21 mouse cellular contexts compared by ENCODE assay signal in the genomic region with DNA sequence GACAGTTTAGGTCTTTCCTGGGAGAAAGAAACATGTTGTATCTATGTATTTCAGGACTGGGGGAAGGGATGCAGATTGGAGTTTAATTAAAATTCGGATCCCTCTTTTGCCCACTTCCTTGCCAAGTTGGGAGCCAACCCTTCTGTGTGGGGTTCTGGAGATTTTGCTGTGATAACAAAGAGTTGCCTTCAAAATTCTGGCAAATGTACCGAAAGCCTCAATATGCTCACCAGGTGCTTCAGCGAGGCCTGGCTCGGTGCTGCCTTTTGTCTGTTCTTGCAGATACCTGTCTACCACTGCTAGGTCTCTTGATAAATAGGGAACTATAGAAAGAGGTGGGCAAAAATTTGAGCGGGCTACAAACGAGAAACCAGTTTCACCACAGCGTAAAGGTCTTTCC.
DNase-seq lines count a peak whose midpoint lies in the region; ATAC-seq lines count a peak whose summit lies in the region.
"Had no signal": no experiment of that assay in that cellular context is flagged by ENCODE, and none has a peak within 500 bp of the region (broad histone marks: within the 10 kb centered on the region; RNA-seq: fewer than 3 reads in every experiment).

No protein-coding gene starts in this region.

- 71% methylated on average over 7 of the region's 7 CpGs for WGBS in forebrain, embryonic 15.5 days
- WGBS in forebrain, embryonic 12.5 days: 92% methylated on average over 7 of the region's 7 CpGs
- WGBS in neural tube, embryonic 15.5 days: 92% methylated on average over 7 of the region's 7 CpGs
- WGBS in midbrain, embryonic 11.5 days: 95% methylated on average over 7 of the region's 7 CpGs
- WGBS in midbrain, embryonic 15.5 days: 87% methylated on average over 7 of the region's 7 CpGs

- H3K9ac ChIP-seq in forebrain, embryonic 15.5 days (replicated peaks): no peak overlapping the region
- H3K9ac ChIP-seq in forebrain, embryonic 12.5 days: no peak overlapping the region
- H3K9ac ChIP-seq in neural tube, embryonic 15.5 days (replicated peaks): no peak overlapping the region
- no peak overlapping the region for H3K9ac ChIP-seq in midbrain, embryonic 11.5 days (ENCODE audit: low read length)
- no peak overlapping the region for H3K9ac ChIP-seq in midbrain, embryonic 15.5 days
- H3K9ac ChIP-seq: embryonic facial prominence, embryonic 15.5 days; heart, embryonic 15.5 days; limb, embryonic 15.5 days; neural tube, embryonic 13.5 days had no signal

- no peak overlapping the region for H3K4me3 ChIP-seq in forebrain, embryonic 15.5 days
- H3K4me3 ChIP-seq in forebrain, embryonic 12.5 days (replicated peaks): no peak overlapping the region
- H3K4me3 ChIP-seq in neural tube, embryonic 15.5 days (replicated peaks): no peak overlapping the region
- H3K4me3 ChIP-seq in midbrain, embryonic 11.5 days (ENCODE audit: low read depth, low read length): no peak overlapping the region
- H3K4me3 ChIP-seq in midbrain, embryonic 15.5 days: no peak overlapping the region
- H3K4me3 ChIP-seq: embryonic facial prominence, embryonic 15.5 days; gastrocnemius, adult 2 months; heart, embryonic 15.5 days; limb, embryonic 15.5 days; megakaryocyte, embryonic 14.5 days; neural tube, embryonic 13.5 days had no signal

- H3K4me1 ChIP-seq in forebrain, embryonic 15.5 days: peaks cover 22% of the 10 kb centered on the region; the same call in 1 of the 2 replicates
- no peaks in the 10 kb centered on the region for H3K4me1 ChIP-seq in forebrain, embryonic 12.5 days
- peaks cover 5% of the 10 kb centered on the region; the same call in 1 of the 2 replicates for H3K4me1 ChIP-seq in neural tube, embryonic 15.5 days
- H3K4me1 ChIP-seq in midbrain, embryonic 11.5 days (ENCODE audit: control insufficient read depth, insufficient read depth, low read length): no peaks in the 10 kb centered on the region
- no peaks in the 10 kb centered on the region for H3K4me1 ChIP-seq in midbrain, embryonic 15.5 days
- H3K4me1 ChIP-seq: limb, embryonic 15.5 days had no signal

- no peak overlapping the region for H3K4me2 ChIP-seq in forebrain, embryonic 15.5 days (replicated peaks)
- H3K4me2 ChIP-seq in forebrain, embryonic 12.5 days: no peak overlapping the region
- no peak overlapping the region for H3K4me2 ChIP-seq in neural tube, embryonic 15.5 days
- no peak overlapping the region for H3K4me2 ChIP-seq in midbrain, embryonic 11.5 days
- H3K4me2 ChIP-seq in midbrain, embryonic 15.5 days: no peak overlapping the region
- H3K4me2 ChIP-seq: embryonic facial prominence, embryonic 15.5 days; heart, embryonic 15.5 days; limb, embryonic 15.5 days; neural tube, embryonic 13.5 days had no signal

- peak overlapping the region; percentile 54 for H3K27ac ChIP-seq in forebrain, embryonic 15.5 days (replicated peaks)
- no peak overlapping the region for H3K27ac ChIP-seq in forebrain, embryonic 12.5 days
- 0 out of 2 replicates have a peak overlapping the region, but pooled peaks have one; percentile 28 for H3K27ac ChIP-seq in neural tube, embryonic 15.5 days (replicated peaks)
- H3K27ac ChIP-seq in midbrain, embryonic 11.5 days (ENCODE audit: low read depth, low read length): no peak overlapping the region
- H3K27ac ChIP-seq in midbrain, embryonic 15.5 days: no peak overlapping the region; the same call in 1 of the 2 replicates
- H3K27ac ChIP-seq: embryonic facial prominence, embryonic 15.5 days; gastrocnemius, adult 2 months; heart, embryonic 15.5 days; limb, embryonic 15.5 days had no signal

- no peaks in the 10 kb centered on the region for H3K27me3 ChIP-seq in forebrain, embryonic 15.5 days
- H3K27me3 ChIP-seq in forebrain, embryonic 12.5 days: no peaks in the 10 kb centered on the region
- H3K27me3 ChIP-seq in neural tube, embryonic 15.5 days (replicated peaks): no peaks in the 10 kb centered on the region
- no peaks in the 10 kb centered on the region for H3K27me3 ChIP-seq in midbrain, embryonic 11.5 days (ENCODE audit: control insufficient read depth, insufficient read depth, low read length)
- no peaks in the 10 kb centered on the region for H3K27me3 ChIP-seq in midbrain, embryonic 15.5 days (replicated peaks)
- H3K27me3 ChIP-seq: embryonic facial prominence, embryonic 15.5 days; heart, embryonic 15.5 days; limb, embryonic 15.5 days; megakaryocyte, embryonic 14.5 days; neural tube, embryonic 13.5 days had no signal

- peak; percentile 70 for ATAC-seq in forebrain, embryonic 15.5 days (replicated peaks)
- ATAC-seq in forebrain, embryonic 12.5 days (ENCODE audit: low FRiP score): no peak
- ATAC-seq in neural tube, embryonic 15.5 days (ENCODE audit: low FRiP score): no peak
- no peak for ATAC-seq in midbrain, embryonic 11.5 days (ENCODE audit: low FRiP score)
- ATAC-seq in midbrain, embryonic 15.5 days (replicated peaks): no peak

- peaks cover 14% of the 10 kb centered on the region for H3K36me3 ChIP-seq in forebrain, embryonic 15.5 days
- H3K36me3 ChIP-seq in forebrain, embryonic 12.5 days (replicated peaks): peaks cover 6% of the 10 kb centered on the region; the same call in 1 of the 2 replicates
- peaks cover 26% of the 10 kb centered on the region for H3K36me3 ChIP-seq in neural tube, embryonic 15.5 days
- no peaks in the 10 kb centered on the region for H3K36me3 ChIP-seq in midbrain, embryonic 11.5 days (ENCODE audit: control insufficient read depth, insufficient read depth, low read length)
- no peaks in the 10 kb centered on the region for H3K36me3 ChIP-seq in midbrain, embryonic 15.5 days (replicated peaks)

- no peaks in the 10 kb centered on the region for H3K9me3 ChIP-seq in forebrain, embryonic 15.5 days
- no peaks in the 10 kb centered on the region for H3K9me3 ChIP-seq in forebrain, embryonic 12.5 days
- H3K9me3 ChIP-seq in neural tube, embryonic 15.5 days (replicated peaks): no peaks in the 10 kb centered on the region
- no peaks in the 10 kb centered on the region for H3K9me3 ChIP-seq in midbrain, embryonic 11.5 days (ENCODE audit: control insufficient read depth, low read length)
- H3K9me3 ChIP-seq in midbrain, embryonic 15.5 days: no peaks in the 10 kb centered on the region
- H3K9me3 ChIP-seq: embryonic facial prominence, embryonic 15.5 days; heart, embryonic 15.5 days; limb, embryonic 15.5 days; megakaryocyte, embryonic 14.5 days; neural tube, embryonic 13.5 days had no signal

- peak; percentile 55 for DNase-seq in layer of hippocampus, adult 9-11 months
- DNase-seq in layer of hippocampus, postnatal 25 days (ENCODE audit: extremely low spot score in 1 of 2, low spot score in 1 of 2): no peak
- DNase-seq in cerebellum, adult 9-10 months: peak; percentile 86
- DNase-seq in midbrain, embryonic 11.5 days (ENCODE audit: low spot score, missing footprints): no peak
- DNase-seq: adrenal gland, postnatal 10 days; gastrocnemius, adult 2 months; heart, adult 18-20 months; kidney, adult 11 months; kidney, postnatal 10 days; lung, postnatal 14 days; retina, postnatal 1 day; thymus, postnatal 4 days had no signal

Comparison
In these comparisons a context has a peak if more than half of its experiments do, and no peak if none do; other contexts are left out.
1. H3K27ac ChIP-seq: peak in forebrain, embryonic 15.5 days (single experiment) and neural tube, embryonic 15.5 days (single experiment); none in forebrain, embryonic 12.5 days (single experiment), midbrain, embryonic 11.5 days (single experiment) and midbrain, embryonic 15.5 days (single experiment).
2. DNase-seq: peak in layer of hippocampus, adult 9-11 months (single experiment) and cerebellum, adult 9-10 months (single experiment); none in layer of hippocampus, postnatal 25 days (0 of 2) and midbrain, embryonic 11.5 days (single experiment).